Mouse (Mus musculus): ENCODE data around the gene Ralgapa1.
"Not testable (repeated sequence)": the region's sequence is repeated elsewhere in the genome, so short reads cannot be mapped to it uniquely, and the experiment has no call there.

Gene Ralgapa1

DNA sequence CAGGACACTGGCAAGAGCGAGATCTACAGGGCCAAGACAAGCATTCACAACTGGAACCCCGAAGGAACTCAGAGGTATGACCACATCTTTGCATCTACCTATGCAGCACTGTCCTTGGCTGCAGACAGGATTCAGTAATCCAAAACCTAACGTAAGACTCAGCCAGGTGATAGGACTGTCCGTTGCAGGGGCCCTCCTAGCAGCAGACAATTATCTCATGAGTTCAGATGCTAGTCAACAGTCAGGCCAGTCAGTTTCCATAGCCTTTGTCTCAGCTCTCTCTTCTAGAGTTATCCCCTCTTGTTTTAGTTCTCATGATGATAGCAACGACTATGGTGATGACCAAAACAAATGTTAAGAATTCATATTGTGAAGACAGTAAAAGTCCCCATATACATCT is 20.8 kb downstream of the Ralgapa1 start:
- DNase-seq (ENCODE audit: low spot score) = no peak

DNA sequence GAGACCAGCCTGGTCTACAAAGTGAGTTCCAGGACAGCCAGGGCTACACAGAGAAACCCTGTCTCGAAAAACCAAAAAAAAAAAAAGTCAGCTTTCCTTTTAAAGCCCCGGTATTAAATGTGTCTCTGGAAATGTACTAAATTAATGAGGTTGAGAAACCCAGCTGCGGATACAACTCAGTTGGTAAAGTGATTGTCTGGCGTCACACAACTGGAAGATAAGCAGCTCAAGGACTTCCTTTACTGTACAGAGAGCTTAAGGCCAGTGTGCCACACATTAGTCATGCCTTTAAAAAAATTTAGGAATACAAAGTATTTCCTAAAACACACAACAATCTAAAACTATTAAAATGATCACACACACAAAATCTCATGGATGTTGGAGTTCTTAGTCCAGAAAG is 22.2 kb downstream of the Ralgapa1 start:
- no peak for DNase-seq (ENCODE audit: low spot score)

DNA sequence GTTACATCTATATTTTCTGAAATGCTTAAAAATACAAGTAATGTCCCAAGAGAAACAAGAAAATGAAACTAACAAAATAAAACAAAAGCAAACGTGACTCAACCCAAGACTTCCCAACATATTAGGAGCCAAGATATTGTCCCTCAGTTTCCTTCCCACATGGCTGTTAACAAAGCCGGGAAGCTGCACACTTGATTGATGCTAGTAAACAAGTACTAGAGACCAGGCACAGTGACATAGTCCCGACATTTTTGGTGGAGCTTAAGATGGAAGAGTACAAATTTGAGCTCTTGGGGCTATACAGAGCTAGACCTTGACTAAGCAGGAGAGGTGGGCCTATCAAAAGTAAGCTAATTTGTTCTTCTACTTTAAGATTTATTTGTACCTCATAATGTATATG is 23.9 kb downstream of the Ralgapa1 start:
- no peak for DNase-seq (ENCODE audit: low spot score)

DNA sequence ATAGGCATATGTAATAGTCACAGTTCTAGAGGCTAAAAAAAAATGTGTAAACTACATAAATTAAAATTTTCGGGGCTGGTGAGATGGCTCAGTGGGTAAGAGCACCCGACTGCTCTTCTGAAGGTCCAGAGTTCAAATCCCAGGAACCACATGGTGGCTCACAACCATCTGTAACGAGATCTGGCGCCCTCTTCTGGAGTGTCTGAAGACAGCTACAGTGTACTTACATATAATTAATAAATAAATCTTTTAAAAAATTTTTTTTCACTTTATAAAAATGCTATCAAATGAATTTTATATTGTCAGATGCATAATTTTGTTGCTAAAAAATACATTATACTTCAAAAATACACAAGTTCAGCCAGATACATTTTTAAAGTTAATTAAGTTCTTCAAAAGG is 26.5 kb downstream of the Ralgapa1 start:
- not testable (repeated sequence) for DNase-seq (ENCODE audit: low spot score)

DNA sequence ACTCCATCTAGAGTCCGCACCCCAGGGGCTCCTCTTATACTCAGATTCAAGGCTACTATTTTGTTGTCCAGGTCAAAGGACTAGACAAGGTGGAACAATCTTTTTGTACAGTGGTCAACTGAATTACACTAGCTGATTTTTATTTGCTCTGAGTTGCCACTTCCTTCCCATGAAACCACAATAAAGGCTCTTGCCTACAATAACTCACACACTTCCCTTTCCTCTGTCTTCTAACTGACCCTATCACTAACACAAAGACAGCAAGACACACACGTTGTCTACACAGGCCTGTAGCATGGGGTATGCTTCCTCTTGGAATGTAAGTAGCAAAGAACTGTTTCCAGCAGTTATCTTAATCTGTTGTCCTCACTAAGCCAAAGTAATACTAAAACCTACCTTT is 35.7 kb downstream of the Ralgapa1 start:
- no peak for DNase-seq (ENCODE audit: low spot score)

DNA sequence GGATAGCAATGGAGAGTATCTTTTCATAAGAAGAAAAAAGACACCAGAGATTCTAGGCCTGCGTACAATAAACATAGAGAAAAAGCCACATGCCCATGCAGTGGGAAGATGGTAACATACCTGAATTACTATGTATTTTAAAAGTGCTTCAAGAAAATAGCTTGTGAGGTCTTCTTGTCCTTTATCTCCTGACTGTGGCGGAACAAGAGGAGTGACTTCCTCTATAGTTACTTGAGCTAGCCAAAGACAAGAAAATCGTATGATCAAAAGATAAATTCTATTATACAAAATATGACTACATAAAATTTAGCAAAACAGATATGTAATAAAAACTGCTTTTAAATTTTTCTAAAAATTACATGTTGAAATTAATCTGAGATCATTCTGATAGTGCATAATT is 38.3 kb downstream of the Ralgapa1 start:
- no peak for DNase-seq (ENCODE audit: low spot score)

DNA sequence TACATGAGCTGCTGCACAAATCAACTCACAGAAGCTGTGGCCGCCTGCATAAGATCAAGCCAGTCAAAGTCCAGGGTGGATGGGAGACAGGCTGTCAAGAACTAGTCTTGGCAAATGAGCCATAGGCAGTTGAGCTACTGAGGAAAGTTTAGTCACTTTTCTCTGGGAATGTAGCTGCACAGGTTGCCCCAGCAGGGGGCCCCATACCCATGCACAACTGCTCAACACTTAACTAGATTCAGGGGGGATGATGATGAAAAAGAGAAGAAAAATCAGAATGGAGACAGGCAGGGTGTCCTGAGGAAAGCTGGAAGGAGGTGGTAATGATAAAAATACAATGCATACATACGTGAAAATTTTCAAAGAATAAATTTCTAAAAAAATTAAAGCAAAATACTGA is 42.7 kb downstream of the Ralgapa1 start:
- DNase-seq (ENCODE audit: low spot score) = no peak

DNA sequence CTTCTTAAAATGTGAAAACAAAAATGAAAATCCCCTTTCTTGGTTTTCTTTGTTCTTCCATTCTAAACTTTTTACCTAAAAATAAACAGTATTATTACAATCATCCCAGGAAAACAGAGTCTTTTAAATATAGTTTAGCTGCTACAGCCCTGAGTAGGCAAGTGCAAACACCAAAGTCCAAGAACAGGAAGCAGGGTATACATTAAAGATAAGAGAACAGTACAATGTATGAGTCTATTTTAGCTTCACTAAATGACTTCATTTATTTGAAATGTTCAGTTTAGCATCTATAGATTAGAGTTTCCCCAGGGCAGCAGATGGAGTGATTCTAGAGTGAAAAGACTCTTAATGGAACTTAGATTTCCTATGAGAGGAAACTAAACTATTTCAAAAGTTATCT is 43.6 kb downstream of the Ralgapa1 start:
- DNase-seq (ENCODE audit: low spot score) = no peak

DNA sequence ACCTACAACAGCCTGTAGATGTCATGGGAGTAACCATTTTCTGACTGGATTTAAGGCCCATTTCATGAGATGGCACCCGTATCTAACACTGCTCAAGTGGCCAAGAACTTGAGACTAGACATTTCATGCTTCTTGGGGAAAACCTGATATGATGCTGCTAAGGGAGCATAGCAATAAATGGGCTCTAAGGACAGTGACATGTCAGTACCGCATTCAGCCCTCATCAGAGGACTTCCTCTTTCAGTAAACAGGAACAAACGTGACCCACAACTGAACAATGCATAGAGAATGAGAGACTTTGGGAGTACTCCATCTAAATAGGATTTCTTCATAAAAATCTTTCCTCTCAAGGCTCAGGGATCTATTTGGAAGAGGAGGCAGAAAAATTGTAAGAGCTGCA is 46.7 kb downstream of the Ralgapa1 start:
- no peak for DNase-seq (ENCODE audit: low spot score)

DNA sequence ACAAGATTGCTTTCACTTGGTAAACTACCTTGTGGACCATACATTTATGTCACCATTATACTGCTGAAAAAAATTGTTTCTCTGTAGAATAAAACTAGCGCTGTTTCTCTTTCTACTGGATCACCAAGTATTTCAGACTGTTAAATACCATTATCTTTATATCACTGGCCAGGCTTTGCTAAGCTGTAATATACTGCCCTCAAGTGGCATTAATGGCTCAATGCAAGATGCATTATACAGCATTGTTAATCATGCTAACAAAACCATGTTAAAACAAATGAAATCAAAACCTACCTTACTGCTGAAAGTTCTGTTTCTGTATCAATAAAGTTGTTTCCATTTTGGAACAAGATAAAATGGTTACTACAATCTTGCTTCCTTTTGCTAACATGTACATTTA is 100.6 kb downstream of the Ralgapa1 start:
- no peak for DNase-seq (ENCODE audit: low spot score)

DNA sequence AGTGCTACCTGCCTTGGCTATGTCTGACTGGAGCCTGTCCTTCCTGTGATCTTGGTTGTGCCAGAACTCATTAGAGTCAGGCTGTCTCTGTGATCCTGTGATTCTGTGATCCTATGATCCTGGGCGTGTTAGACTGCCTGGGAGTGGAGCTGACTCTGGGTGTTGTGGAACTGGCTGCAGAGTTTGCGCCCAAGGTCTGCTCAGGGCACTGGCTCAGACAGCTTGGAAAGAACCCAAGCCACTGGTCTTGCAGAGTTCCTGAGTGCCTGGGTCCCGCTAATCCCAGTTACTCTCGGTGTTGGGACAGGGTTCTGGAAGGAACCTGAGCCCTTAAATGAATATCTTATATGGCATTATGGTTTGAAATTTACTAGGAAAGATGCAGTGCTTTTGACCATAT is 115.1 kb downstream of the Ralgapa1 start:
- DNase-seq (ENCODE audit: low spot score) = no peak

DNA sequence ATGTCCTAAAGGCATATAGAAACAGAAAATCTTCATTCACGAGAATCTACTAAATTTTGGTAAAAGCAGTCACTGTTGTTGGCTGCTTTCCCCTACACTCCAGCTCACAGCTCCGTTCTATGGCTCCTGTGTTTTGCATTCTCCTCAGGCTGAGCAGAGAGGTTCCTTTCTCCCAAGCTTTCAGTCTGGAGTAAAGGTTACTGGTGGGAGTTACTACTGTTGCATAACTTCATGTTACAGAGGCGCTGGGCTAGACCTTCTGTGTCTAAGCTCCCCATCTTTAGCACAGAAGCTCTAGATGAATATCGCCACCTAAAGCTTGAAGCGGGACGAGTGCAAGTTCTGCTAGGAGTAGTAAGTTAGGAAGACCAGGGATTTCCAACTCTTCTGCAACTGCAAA is 154.3 kb downstream of the Ralgapa1 start:
- no peak for DNase-seq (ENCODE audit: low spot score)

DNA sequence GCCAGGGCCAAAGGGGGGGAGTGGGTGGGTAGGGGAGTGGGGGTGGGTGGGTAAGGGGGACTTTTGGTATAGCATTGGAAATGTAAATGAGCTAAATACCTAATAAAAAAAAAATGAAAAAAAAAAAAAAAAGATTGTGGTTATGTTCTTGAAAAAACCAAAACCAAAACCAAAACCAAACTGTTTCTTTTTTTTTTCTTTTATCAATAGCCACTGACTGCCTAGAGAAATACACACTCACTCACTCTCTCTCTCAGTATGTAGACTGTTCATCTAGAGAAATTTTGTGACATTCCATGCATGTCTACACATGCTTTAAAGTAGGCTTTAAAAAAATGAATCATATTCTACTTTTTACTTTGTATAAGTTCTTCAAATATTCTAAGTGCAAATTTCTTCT is 157.8 kb downstream of the Ralgapa1 start:
- not testable (repeated sequence) for DNase-seq (ENCODE audit: low spot score)

DNA sequence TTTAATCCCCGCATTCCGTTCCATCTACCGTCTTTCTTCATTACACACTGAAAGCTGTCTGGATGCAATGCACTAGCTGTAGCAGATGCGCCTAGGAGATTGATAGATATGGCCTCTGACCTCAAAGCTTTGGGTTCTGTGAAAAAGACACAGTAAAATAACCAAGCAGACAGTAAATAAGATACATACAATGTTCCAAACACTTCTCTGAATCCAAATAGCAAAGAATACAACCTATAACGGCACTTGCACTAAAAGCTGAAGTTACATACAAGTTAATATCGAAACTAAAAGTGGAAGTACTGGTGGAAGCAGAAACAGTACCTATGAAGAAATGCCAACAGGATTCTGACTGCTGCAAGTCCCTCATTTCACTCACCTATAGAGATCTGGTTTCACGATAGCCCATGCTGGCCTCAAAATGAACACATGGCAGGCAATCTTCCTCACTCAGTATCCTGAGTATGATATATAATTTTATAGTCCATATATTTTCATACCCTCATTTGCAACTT is 172.9 kb downstream of the Ralgapa1 start:
- DNase-seq (ENCODE audit: low spot score) = no peak

DNA sequence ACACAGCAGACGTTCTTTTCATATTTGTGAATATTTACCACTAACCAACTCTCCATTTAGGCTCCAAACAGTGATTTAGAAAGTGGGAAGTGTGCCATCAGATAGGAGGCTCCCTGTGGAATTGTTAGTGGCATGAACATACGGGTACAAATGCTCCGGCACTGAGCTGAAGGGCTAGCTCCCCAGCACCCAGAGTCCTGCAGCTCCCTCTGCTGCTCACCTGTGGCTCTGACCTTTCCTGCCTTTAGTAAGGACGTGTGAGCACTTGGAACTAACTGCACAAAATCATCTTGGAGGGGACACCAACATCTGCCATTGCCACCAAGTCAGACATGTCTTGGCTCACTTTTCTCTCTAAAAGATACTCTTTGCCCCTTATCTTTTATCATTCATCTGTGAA is 194.3 kb downstream of the Ralgapa1 start:
- DNase-seq (ENCODE audit: low spot score) = no peak

DNA sequence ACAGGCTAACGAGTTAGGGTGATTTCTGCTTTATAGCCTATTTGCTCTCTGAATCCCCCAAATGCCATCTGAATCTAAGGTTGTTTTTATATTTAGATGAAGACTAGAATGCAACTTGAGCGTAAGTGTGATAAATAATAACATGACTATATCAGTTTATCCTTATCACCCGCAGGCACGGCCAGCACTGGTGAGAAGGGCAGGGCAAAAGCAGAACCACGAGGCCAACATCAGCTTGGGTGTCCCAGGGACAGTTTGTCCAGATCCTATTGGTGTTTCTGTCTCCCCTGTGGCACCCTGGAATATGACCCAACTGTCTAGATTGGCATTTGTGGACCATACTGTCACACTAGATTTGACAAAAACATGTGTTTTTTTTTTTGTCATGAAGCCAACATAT is 197.7 kb downstream of the Ralgapa1 start:
- DNase-seq (ENCODE audit: low spot score) = no peak

DNA sequence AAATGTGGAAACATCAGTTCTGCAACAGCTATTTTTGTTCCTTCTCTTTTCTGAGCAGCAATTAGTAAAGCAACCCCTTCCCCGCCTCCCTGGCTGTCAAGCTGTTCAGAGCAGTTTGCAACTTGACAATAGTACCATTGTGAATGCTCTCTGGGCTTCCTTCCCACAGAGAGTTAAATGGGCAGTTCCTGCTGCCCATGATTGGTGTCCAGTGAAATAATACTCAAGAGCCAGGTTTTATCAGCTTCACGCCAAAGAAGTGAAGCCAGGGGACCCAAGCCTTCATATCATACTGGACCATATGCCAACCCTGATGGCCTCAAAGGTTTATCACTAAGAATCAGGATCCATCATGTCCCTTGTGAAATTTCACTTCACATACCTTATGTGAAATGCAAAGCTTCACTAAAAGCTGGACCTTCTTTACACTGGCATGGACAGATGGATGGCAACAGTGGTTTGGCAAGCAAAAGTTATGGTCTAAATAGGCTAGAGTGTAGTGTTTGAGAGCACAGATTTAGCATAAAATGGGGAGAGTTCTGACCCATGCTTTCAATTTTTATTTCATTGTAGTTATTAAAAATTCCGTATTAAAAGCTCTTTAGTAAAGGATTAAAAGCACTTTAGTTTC is 198.2 kb downstream of the Ralgapa1 start:
- DNase-seq (ENCODE audit: low spot score) = no peak

DNA sequence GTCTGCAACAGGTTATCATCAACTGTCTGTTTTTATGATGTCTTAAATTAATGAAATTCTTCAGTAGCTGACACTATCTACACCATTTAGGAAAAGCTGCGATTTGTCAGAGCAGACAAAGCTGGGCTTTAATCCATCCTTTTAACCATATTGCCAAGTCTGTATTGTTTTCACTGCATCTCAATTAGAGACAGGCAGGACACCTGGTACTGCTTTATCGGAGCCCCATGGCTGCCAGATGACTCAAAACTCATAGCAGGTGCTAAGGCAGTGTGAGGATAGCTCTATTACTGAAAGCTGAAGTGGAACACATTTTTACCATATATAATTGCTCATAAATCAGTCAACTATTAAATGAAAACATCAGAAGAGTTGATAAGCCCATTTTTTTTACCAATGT is 200.6 kb downstream of the Ralgapa1 start:
- DNase-seq (ENCODE audit: low spot score) = no peak

DNA sequence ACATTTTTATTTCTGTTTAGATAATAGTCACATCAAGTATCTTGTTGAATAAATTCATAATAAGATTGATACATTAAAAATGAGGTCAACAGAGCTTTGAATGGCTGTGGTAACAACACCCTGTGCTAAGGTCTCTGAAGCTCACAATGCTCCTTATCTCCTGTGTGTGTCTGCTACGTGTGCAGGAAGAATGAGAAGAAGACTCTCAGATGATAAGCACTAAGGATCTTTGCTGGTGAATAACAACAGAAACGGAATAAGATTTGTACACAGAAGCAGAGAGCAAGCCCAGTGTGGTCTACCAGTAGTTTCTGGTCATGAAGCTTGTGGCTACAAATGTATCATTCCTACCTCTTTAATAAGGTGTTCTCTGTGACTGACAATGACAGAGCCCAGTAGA is 210.2 kb downstream of the Ralgapa1 start:
- no peak for DNase-seq (ENCODE audit: low spot score)

DNA sequence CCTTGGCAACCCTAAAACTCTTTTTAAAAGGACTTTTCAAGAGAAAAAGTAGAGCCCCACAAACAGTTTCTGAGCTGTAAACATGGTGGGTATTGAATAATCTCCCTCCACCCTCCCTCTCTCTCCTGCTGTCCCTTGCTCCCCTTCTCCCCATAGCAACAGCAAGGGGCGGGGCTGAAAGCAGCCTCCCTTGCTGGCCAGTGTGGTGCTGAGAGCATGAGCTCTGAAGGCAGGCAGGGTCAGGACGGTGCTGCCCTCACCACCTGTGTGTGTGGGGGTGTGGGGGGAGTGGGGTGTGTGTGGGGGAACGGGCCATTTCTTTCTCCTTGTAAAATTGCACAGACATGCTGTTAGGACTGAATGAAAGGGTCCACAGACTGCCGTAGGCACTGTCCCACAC is 213.1 kb downstream of the Ralgapa1 start:
- no peak for DNase-seq (ENCODE audit: low spot score)

DNA sequence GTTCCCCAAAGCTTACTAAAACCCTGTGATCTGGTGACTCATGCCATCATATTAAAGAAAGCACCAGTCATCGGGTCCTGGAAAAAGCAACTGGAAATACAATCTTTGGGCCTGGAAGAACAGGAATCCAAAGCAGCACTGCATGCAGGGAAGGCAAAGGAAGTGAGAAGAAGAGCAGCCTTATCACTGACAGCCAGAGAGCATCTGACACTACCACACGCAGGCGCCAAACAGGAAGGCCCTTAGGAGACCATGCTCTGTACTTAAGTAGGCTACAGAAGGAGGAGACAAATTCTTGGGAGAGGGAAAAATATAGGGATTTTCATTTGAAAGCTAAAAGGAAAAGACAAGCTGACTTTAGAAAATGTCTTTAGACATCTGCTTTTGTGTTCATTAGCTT is 216.6 kb downstream of the Ralgapa1 start:
- no peak for DNase-seq (ENCODE audit: low spot score)

DNA sequence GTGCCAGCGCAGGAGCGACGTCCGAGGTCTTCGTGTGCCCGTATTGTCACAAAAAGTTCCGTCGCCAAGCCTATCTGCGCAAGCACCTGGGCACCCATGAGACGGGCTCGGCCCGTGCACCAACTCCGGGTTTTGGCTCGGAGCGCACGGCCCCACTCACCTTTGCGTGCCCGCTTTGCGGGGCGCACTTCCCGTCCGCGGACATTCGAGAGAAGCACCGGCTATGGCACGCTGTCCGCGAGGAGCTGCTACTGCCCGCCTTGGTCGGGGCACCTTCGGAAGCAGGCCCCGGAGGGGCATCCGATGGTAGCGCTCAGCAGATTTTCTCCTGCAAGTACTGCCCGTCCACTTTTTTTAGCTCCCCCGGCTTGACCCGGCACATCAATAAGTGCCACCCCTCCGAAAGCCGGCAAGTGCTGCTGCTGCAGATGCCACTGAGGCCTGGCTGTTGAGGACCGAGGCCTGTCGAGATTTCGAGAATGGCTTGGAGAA is 220.4 kb downstream of the Ralgapa1 start:
- DNase-seq (ENCODE audit: low spot score) = no peak

DNA sequence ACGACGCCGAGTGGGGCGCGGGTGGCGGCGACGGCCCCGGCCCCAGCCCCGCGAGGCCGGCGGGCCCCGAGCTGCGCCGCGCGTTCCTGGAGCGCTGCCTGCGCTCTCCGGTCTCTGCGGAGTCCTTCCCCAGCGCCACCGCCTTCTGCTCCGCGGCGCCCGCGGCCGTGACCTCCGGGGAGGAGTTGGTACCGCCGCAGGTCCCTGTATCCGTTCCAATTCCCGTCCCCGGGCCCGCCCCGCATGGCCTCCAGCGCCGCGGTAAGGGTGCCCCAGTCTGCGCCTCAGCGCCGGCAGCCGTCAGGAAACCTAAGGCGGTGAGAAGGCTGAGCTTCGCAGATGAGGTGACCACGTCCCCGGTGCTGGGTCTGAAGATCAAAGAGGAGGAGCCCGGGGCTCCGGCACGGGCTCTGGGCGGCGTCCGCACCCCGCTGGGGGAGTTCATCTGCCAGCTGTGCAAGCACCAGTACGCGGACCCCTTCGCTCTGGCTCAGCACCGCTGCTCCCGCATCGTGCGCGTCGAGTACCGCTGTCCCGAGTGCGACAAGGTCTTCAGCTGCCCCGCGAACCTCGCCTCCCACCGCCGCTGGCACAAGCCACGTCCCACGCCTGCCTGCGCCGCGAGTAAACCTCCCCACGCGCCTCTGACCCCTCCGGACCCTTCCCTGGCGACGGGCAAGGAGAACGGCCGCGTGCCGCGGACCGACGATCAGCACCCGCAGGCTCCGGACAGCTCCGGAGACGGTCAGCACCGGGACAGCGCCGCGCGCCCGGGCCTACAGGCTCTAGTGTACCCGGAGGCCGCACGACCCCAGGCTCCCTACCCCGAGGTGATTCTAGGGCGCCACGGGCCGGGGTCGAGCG is 221.1 kb downstream of the Ralgapa1 start:
- DNase-seq (ENCODE audit: low spot score) = peak; percentile 71

Data from testis, postnatal 14 days (tissue).